Mouse (Mus musculus): ENCODE measurements around the gene Sytl2.

The Sytl2 gene

GRCm38 (mm10) chr7:90301942-90302646 is at the start of gene Sytl2:
TSS of gene Sytl2 (plus strand) at chr7:90302252.
- peak; percentile 65 for DNase-seq (ENCODE audit: low read depth, low spot score)

GRCm38 (mm10) chr7:90252946-90253345 is 49.1 kb upstream of the Sytl2 start:
- DNase-seq (ENCODE audit: low read depth, low spot score): peak; percentile 44

- no peak for DNase-seq (ENCODE audit: low read depth, low spot score)
These were observed 43.4 kb upstream of the Sytl2 start for GRCm38 (mm10) chr7:90258701-90259100.

- no peak for DNase-seq (ENCODE audit: low read depth, low spot score)
These were observed 42.2 kb upstream of the Sytl2 start for GRCm38 (mm10) chr7:90259899-90260298.

GRCm38 (mm10) chr7:90261902-90262599 is 40.0 kb upstream of the Sytl2 start:
- DNase-seq (ENCODE audit: low read depth, low spot score): peak; percentile 6

- peak; percentile 79 for DNase-seq (ENCODE audit: low read depth, low spot score)
These were observed 36.6 kb upstream of the Sytl2 start, which contains the start of gene Ccdc83 for GRCm38 (mm10) chr7:90265289-90265970. TSS of gene Ccdc83 (minus strand) at chr7:90265777.

- DNase-seq (ENCODE audit: low read depth, low spot score): no peak
These were observed 31.9 kb upstream of the Sytl2 start for GRCm38 (mm10) chr7:90270141-90270540.

- peak; percentile 47 for DNase-seq (ENCODE audit: low read depth, low spot score)
These were observed 27.4 kb upstream of the Sytl2 start for GRCm38 (mm10) chr7:90274561-90275100.

- no peak for DNase-seq (ENCODE audit: low read depth, low spot score)
These were observed 24.8 kb upstream of the Sytl2 start for GRCm38 (mm10) chr7:90277246-90277645.

GRCm38 (mm10) chr7:90277769-90278168 is 24.3 kb upstream of the Sytl2 start:
- DNase-seq (ENCODE audit: low read depth, low spot score): no peak

- no peak for DNase-seq (ENCODE audit: low read depth, low spot score)
These were observed 22.9 kb upstream of the Sytl2 start for GRCm38 (mm10) chr7:90279136-90279535.

- peak; percentile 76 for DNase-seq (ENCODE audit: low read depth, low spot score)
These were observed 21.7 kb upstream of the Sytl2 start for GRCm38 (mm10) chr7:90280274-90280875.

- no peak for DNase-seq (ENCODE audit: low read depth, low spot score)
These were observed 21.2 kb upstream of the Sytl2 start for GRCm38 (mm10) chr7:90280878-90281277.

GRCm38 (mm10) chr7:90281759-90282546 is 20.1 kb upstream of the Sytl2 start:
- no peak for DNase-seq (ENCODE audit: low read depth, low spot score)

GRCm38 (mm10) chr7:90282786-90283185 is 19.3 kb upstream of the Sytl2 start:
- DNase-seq (ENCODE audit: low read depth, low spot score): no peak

- DNase-seq (ENCODE audit: low read depth, low spot score): no peak
These were observed 17.3 kb upstream of the Sytl2 start for GRCm38 (mm10) chr7:90284793-90285192.

- DNase-seq (ENCODE audit: low read depth, low spot score): no peak
These were observed 10.2 kb upstream of the Sytl2 start for GRCm38 (mm10) chr7:90291885-90292284.

- no peak for DNase-seq (ENCODE audit: low read depth, low spot score)
These were observed 848 bp downstream of the Sytl2 start for GRCm38 (mm10) chr7:90302647-90303552.

GRCm38 (mm10) chr7:90306079-90306478 is 4.0 kb downstream of the Sytl2 start:
- DNase-seq (ENCODE audit: low read depth, low spot score): no peak

- DNase-seq (ENCODE audit: low read depth, low spot score): no peak
These were observed 4.9 kb downstream of the Sytl2 start for GRCm38 (mm10) chr7:90306968-90307367.

All from brain, adult 2 months (tissue).